Mouse (Mus musculus) C2C12 (cell line): Measurements from ENCODE around the gene Pign.

Source experiments
- CEBPB ChIP-seq: IDR thresholded peaks from one replicate; pipeline ENCODE4 v1.6.1; 2011; ENCODE audit warnings: low read depth, mild to moderate bottlenecking, control low read depth, moderate library complexity
- CTCF ChIP-seq: IDR thresholded peaks from one replicate; pipeline ENCODE4 v1.5.1; 2011; ENCODE audit not compliant: control insufficient read depth, insufficient read depth, insufficient read length

DNA sequence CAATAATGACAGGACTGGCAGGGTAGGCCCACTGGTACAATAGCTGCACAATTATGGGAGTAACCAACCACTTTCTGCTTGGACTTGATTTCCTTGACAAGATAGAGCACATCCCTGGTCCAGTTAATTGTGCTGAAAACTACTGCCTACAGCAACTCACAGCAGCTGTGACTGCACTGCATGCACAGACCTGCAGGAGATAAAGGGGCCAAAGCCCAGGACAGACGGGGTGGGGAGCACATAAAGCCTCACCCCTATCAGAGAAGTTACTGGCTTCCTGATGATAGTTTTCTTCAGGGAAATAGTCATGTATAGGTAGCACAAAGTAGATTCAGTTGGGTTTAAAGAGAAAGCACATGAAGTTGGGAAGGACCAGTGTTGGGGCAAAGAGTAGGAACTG, 80.7 kb downstream of the Pign start:
- TF ChIP-seq CTCF, result no peak
- no peak for TF ChIP-seq CEBPB
